Mouse (Mus musculus): ENCODE measurements around the gene Gas6. TPM values are rescaled to one million over a fixed set of nuclear protein-coding genes. Genes with fewer than 3 reads are reported as not detected.

Gene Gas6
- polyA plus RNA-seq, 1 experiment from 2014 or later: 13.8 TPM

DNA sequence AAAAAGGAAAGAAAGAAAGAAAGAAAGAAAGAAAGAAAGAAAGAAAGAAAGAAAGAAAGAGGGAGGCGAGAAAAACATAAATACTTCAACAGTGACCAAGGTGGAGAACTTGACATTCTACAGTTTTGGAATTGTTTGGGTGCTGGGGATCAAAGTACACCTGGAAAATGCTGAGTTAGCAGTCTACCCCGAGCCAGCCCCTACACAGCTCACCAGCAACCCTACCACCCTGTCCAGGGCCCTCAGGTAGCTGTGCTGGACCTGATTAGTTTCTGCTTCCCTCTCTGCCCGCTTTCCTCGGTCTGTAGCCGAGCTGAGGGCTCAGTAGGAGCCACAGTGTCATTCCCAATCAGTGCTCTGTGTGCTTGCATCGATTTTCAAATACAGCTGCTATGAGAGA, 26.1 kb upstream of the Gas6 start:
- H3K9me3 ChIP-seq: no peaks in the 10 kb centered on the region
- H3K36me3 ChIP-seq: no peaks in the 10 kb centered on the region
- no peak overlapping the region for H3K27ac ChIP-seq
- H3K27me3 ChIP-seq (ENCODE audit: insufficient read depth, poor library complexity, severe bottlenecking): no peaks in the 10 kb centered on the region
- H3K4me1 ChIP-seq: peaks cover 24% of the 10 kb centered on the region
- 67% methylated on average over 6 of the region's 6 CpGs for WGBS
- no peak overlapping the region for H3K4me3 ChIP-seq
- no peak for DNase-seq (ENCODE audit: low spot score)

DNA sequence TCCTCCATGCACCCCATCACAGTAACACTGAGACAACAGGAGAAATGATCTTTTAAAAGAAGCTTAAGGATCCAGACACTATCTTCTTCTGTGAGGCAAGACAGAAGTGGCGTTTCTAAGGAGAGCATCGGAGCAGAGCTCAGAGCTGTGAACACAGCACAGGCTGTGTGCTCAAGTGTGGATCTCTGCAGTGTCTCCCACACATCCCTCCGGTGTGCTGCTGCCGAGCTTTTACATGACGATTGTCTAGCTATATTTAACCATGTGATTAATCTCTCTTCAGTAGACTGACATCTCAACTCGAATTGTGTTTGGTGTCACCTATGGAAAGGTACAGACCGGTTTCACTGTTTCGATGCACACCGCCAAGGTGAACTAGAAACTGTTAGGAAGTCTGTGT, 25.2 kb upstream of the Gas6 start:
- Histone ChIP-seq H3K4me3 (no peak overlapping the region), H3K27me3 (ENCODE audit: insufficient read depth, poor library complexity, severe bottlenecking) (no peaks in the 10 kb centered on the region), H3K36me3 (no peaks in the 10 kb centered on the region), H3K4me1 (peaks cover 24% of the 10 kb centered on the region), H3K27ac (no peak overlapping the region), H3K9me3 (no peaks in the 10 kb centered on the region)
- DNase-seq (ENCODE audit: low spot score): no peak
- WGBS: 63% methylated on average over 9 of the region's 9 CpGs

DNA sequence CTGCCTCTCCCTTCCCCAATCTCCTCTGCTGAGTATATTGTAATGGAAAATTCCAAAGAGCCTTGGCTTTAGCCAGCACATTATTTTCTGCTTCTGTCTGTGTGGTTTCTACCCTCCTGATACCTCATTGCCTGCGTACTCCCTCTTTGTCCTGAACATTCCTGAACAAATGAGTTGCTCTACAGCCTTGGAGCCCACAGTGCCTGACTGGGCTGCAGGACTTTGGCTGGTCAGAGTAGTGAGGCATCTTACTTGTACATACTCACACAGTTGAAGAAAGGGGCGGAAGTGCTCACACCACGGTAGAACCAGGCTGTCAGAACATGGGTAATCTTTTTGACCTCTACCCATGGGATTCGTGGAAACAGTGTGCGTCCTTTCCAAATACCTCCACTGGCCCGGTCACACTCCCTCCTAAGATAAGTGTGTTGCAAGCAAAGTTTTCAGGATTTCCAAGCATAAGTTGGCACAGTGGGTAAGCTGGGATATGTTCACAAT, 23.0 kb upstream of the Gas6 start:
- no peaks in the 10 kb centered on the region for H3K9me3 ChIP-seq
- peaks cover 21% of the 10 kb centered on the region for H3K4me1 ChIP-seq
- no peak for DNase-seq (ENCODE audit: low spot score)
- no peak overlapping the region for H3K4me3 ChIP-seq
- no peaks in the 10 kb centered on the region; the same call in 1 of the 2 replicates for H3K27me3 ChIP-seq (ENCODE audit: insufficient read depth, poor library complexity, severe bottlenecking)
- H3K36me3 ChIP-seq: no peaks in the 10 kb centered on the region
- H3K27ac ChIP-seq: no peak overlapping the region
- 81% methylated on average over 6 of the region's 6 CpGs for WGBS

DNA sequence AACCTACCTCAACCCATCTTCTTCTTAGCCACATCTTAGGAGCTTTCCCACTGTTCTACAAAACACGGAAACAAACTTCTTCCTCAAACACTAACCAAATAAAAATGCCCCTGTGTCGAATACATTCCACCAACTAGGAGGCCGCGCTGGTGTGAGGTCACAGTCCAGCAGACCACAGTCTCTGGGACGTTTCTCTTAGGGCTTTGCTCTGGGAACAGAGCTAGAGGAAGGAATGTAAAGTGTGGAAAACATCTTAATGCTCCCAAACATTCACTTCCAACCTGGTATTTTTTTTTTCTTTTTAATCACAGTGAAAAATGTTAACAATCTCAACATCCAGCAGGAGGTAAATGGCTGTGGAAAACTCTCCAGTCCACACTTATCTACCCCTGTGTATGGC, 22.4 kb upstream of the Gas6 start:
- H3K4me3 ChIP-seq: no peak overlapping the region
- 73% methylated on average over 5 of the region's 5 CpGs for WGBS
- H3K4me1 ChIP-seq: peaks cover 21% of the 10 kb centered on the region
- no peak for DNase-seq (ENCODE audit: low spot score)
- no peaks in the 10 kb centered on the region; the same call in 1 of the 2 replicates for H3K27me3 ChIP-seq (ENCODE audit: insufficient read depth, poor library complexity, severe bottlenecking)
- H3K36me3 ChIP-seq: no peaks in the 10 kb centered on the region
- no peaks in the 10 kb centered on the region for H3K9me3 ChIP-seq
- H3K27ac ChIP-seq: no peak overlapping the region

- H3K27ac ChIP-seq: no peak overlapping the region
- WGBS: 65% methylated on average over 7 of the region's 7 CpGs
Observed at GRCm38 (mm10) chr8:13516011-13516442, 21.7 kb upstream of the Gas6 start.

DNA sequence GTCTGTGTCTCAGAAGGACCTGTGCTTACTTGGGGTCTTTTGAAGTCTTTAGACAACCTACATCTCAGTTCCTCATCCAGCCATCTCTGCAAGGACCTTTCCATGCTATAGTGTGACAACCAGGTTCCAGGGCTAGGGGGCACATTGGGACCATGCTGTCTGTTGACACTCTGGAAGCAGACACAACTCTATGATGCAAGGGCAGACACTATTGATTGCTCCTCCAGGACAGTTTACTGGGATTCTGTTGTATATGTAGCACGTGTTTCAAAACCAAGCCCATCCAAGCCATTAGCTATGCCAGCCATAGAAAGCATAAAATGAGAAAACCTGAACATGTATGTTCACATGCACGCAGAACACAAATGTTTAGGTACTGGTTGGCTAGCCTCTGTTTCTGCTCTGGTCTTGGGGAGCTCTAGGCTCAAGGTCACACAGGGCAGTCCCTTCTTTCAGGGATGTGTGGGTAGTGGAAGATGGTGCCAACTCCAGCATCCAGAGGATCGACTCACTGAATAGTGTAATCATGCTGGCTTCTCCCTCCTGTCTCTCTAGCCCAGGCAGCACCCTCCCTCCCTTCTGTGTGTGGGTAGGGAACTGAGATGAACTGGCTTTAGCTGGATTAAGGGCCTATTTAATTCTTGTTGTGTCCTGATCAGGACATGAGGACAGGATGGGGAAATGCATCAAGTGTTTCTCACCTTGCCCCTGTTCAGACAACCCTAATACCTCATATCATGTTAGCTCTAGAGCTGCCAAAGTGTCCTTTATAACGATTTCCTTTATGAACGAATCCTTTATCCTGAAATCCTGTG, 19.5 kb upstream of the Gas6 start:
- H3K4me1 ChIP-seq: peaks cover 5% of the 10 kb centered on the region; the same call in 1 of the 2 replicates
- no peak overlapping the region for H3K27ac ChIP-seq
- no peaks in the 10 kb centered on the region for H3K36me3 ChIP-seq
- WGBS: 79% methylated on average over 5 of the region's 5 CpGs
- H3K27me3 ChIP-seq (ENCODE audit: insufficient read depth, poor library complexity, severe bottlenecking): no peaks in the 10 kb centered on the region; the same call in 1 of the 2 replicates
- H3K4me3 ChIP-seq: no peak overlapping the region
- no peaks in the 10 kb centered on the region for H3K9me3 ChIP-seq
- no peak for DNase-seq (ENCODE audit: low spot score)

More at GRCm38 (mm10) chr8:13516011-13516442, 21.7 kb upstream of the Gas6 start:
- no peak overlapping the region for H3K4me3 ChIP-seq
- H3K27me3 ChIP-seq (ENCODE audit: insufficient read depth, poor library complexity, severe bottlenecking): no peaks in the 10 kb centered on the region; the same call in 1 of the 2 replicates
- H3K36me3 ChIP-seq: no peaks in the 10 kb centered on the region
- H3K4me1 ChIP-seq: peaks cover 17% of the 10 kb centered on the region
- H3K9me3 ChIP-seq: no peaks in the 10 kb centered on the region
- DNase-seq (ENCODE audit: low spot score): no peak

DNA sequence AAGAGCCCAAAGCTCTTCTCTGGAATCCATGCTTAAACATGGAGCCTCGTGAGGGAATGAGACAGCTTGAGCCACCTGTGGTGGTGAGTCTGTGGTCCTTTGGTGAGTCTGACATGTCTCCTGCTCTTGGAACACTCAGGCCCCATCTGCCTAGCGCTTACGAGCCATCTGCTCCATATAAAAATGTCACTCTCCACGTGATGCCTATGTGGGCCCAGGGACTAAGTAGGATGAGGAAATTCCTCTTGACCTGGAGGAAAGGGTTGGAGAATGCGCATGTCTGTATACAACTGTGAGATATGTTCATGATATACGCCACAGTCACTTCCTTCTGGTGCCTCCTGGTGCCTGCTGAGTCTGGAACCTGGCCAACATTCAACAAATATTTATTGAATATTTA, 18.4 kb upstream of the Gas6 start:
- DNase-seq (ENCODE audit: low spot score): no peak
- WGBS: 77% methylated on average over 6 of the region's 6 CpGs
- Histone ChIP-seq H3K9me3 (no peaks in the 10 kb centered on the region), H3K36me3 (no peaks in the 10 kb centered on the region), H3K4me1 (peaks cover 5% of the 10 kb centered on the region; the same call in 1 of the 2 replicates), H3K27me3 (ENCODE audit: insufficient read depth, poor library complexity, severe bottlenecking) (no peaks in the 10 kb centered on the region; the same call in 1 of the 2 replicates), H3K4me3 (no peak overlapping the region), H3K27ac (no peak overlapping the region)

DNA sequence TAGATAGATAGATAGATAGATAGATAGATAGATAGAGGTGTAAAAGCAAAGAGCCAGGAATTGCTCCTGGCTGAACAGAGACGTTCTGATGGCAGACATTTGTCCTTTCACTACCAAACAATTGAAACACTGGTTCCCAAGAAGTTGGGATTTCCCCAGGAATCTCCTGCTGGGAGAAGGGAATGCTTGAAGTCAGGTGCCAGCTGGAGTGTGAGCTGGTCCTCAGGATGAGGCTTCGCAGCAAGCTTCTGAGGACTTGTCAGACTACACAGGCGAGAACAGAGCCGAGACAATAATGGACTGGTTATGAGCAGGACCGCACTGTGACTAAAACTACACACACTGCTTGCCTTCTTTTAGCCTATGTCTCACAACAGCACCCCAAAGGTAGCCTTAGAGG, 17.7 kb upstream of the Gas6 start:
- peaks cover 5% of the 10 kb centered on the region; the same call in 1 of the 2 replicates for H3K4me1 ChIP-seq
- no peak overlapping the region for H3K4me3 ChIP-seq
- no peak for DNase-seq (ENCODE audit: low spot score)
- H3K27me3 ChIP-seq (ENCODE audit: insufficient read depth, poor library complexity, severe bottlenecking): no peaks in the 10 kb centered on the region; the same call in 1 of the 2 replicates
- WGBS: 64% methylated on average over 5 of the region's 5 CpGs
- H3K36me3 ChIP-seq: no peaks in the 10 kb centered on the region
- H3K27ac ChIP-seq: no peak overlapping the region
- no peaks in the 10 kb centered on the region for H3K9me3 ChIP-seq

- 86% methylated on average over 3 of the region's 3 CpGs for WGBS
- H3K36me3 ChIP-seq: no peaks in the 10 kb centered on the region
- H3K4me3 ChIP-seq: no peak overlapping the region
- H3K27ac ChIP-seq: no peak overlapping the region
- H3K27me3 ChIP-seq (ENCODE audit: insufficient read depth, poor library complexity, severe bottlenecking): no peaks in the 10 kb centered on the region
- no peak for DNase-seq (ENCODE audit: low spot score)
- H3K9me3 ChIP-seq: no peaks in the 10 kb centered on the region
- no peaks in the 10 kb centered on the region for H3K4me1 ChIP-seq
Observed at GRCm38 (mm10) chr8:13507284-13507937, 13.1 kb upstream of the Gas6 start.

DNA sequence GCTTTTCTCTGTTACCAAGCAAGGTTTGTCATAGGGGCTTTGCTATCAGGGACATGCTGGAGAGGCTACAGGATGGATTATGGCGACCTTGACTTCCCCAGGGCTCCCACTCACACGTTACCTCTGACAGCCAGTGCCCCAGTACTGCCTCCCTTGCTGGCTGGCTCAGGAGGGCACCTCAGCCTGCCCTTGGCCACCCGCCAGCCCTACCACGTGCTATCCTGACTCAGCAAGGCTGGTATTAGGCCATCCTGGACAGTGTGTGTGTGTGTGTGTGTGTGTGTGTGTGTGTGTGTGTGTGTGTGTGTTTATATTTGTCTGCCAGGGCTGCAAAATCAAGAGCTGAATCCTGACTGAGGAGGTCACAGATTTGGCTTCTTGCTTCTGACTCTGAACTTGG, 12.6 kb upstream of the Gas6 start:
- Histone ChIP-seq H3K36me3 (no peaks in the 10 kb centered on the region), H3K4me1 (no peaks in the 10 kb centered on the region), H3K9me3 (no peaks in the 10 kb centered on the region), H3K27ac (no peak overlapping the region), H3K4me3 (no peak overlapping the region), H3K27me3 (ENCODE audit: insufficient read depth, poor library complexity, severe bottlenecking) (no peaks in the 10 kb centered on the region)
- WGBS: 46% methylated on average over 4 of the region's 4 CpGs
- DNase-seq (ENCODE audit: low spot score): no peak

DNA sequence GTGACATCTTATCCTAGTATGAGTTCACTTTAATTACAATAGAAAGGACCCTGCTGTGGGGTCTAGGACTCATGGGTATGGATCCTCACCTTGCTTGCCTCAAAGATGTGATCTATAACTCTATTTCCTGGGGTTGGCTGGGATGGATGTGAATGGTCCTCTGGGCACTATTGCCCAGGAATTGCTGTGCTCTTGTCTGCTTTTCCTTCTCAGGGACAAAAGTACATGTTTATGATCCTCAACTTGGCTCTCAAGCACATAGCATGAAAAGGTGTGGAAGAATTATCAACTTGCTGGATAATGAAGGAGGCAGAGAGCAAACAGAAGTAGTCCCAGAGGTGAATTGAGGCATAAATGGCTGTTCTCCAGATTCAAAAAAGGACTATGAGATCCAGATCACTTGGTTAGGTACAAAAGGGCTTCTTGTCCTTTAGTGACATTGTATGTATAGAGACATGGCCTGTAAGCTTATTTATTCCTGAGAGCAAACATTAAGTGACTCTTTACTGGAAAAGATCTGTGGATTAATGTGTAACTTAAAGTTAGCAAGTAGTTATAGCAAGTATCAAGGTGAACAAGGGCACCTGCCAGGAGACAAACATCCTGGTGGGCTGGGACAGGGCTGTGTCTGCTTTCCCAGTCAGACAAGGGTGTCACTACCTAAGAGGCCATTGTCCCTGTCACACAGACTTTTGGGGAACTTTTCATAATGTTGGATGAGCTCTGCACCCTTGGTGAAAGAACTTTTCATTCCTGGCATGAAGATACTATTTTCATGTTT, 10.8 kb upstream of the Gas6 start:
- Histone ChIP-seq H3K4me3 (no peak overlapping the region), H3K36me3 (no peaks in the 10 kb centered on the region), H3K9me3 (no peaks in the 10 kb centered on the region), H3K4me1 (no peaks in the 10 kb centered on the region), H3K27ac (no peak overlapping the region), H3K27me3 (ENCODE audit: insufficient read depth, poor library complexity, severe bottlenecking) (no peaks in the 10 kb centered on the region)
- no peak for DNase-seq (ENCODE audit: low spot score)

DNA sequence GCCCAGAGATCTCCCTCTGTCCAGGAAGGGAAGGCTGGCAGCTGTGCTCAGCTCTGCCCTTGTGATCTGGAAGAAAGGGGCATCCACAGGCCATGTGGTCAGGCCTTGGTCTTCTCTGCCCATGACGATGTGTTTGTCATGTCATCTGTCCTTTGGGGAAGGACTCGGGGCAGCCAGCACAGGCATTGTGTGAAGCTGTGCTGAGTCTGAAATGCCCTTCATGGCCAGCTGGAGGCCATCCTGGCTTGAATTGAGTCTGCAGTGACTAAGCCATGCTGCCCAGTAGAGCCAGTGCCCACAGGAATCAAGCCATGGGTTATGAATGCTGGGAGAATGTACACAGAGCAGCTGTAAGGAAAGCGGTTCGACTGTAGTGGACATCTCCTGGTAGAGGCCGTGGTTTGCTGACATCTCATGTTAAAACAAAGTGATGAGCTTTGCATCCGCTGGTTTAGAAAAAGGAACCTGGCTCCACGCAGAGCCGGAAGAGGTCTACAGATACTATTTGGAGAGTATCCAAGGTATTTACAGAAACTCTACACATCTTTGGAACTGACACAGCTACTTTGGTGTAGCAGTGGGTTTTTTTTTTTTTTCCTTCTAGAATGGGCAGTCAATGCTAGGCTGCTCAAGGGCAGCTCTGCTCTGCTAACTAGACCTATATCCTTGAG, 9.8 kb upstream of the Gas6 start:
- Histone ChIP-seq H3K36me3 (no peaks in the 10 kb centered on the region), H3K27ac (no peak overlapping the region), H3K9me3 (no peaks in the 10 kb centered on the region), H3K4me3 (no peak overlapping the region), H3K27me3 (ENCODE audit: insufficient read depth, poor library complexity, severe bottlenecking) (no peaks in the 10 kb centered on the region), H3K4me1 (no peaks in the 10 kb centered on the region)
- WGBS: 83% methylated on average over 8 of the region's 8 CpGs
- no peak for DNase-seq (ENCODE audit: low spot score)

All from heart, embryonic 10.5 days (tissue).